Comparison of ENCODE assay signal across 8 mouse cellular contexts in the genomic region with DNA sequence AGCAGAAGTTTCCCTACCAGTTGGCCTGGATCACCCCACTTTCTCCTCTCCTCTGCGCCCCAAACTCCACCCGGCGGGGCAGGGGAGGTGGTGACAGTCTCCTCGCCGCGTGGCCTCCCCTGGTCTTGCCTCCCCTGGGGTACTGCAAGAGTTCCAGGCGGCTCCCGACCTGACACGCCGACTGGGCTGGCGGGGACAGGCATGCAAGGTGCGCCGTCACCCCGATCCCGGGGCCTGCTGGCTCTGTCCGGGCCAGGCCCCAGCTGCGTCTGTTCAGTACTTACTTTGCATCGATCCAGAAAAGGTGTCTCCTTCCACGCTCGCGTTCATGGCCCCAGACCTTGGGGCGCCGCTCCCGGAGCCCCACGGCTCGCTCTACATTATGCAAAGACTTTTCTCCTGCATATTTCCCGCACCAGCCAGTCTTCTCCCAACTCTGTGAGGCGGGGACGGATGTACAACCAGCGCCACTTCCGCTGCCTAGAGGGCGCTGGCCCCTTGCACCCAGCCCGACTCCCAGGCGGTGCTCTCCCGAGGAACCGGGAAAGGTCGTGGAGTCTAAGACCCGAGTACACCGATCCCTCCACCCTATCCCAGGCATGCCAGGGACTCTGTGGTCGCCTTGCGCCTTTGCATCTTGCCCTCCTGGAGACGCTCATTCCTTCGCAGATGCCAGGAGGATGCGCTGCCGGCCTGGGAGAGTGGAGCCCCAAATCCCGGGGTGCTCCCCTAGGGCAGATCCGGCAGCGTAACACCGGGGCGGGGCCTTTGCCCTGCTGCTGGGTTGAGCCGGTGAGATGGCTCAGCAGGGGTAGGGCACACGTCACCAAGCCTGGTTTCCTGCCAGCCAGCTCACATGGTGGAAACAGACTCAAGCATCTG. TPM values are rescaled to one million over a fixed set of nuclear protein-coding genes. Genes with fewer than 3 reads are reported as not detected.
DNase-seq lines count a peak whose midpoint lies in the region; ATAC-seq and TF ChIP-seq lines count a peak whose summit lies in the region.

Gene Zfp64, minus strand, starts transcription at position 753 of the 882 bp plus-strand sequence.

- peak within 1 kb of the TSS; percentile 92 for H3K27ac ChIP-seq in forebrain, embryonic 10.5 days
- peak within 1 kb of the TSS; percentile 95 for H3K27ac ChIP-seq in heart, embryonic 15.5 days
- H3K27ac ChIP-seq in liver, embryonic 14.5 days, result peak within 1 kb of the TSS; percentile 43
- H3K27ac ChIP-seq in neural tube, embryonic 11.5 days (ENCODE audit: low read depth, low read length), result peak within 1 kb of the TSS; percentile 64; the same call in 1 of the 2 replicates
- peak within 1 kb of the TSS; percentile 93 for H3K27ac ChIP-seq in stomach, postnatal 0 days (replicated peaks)

- DNase-seq in CD4-positive, CD25-positive, alpha-beta regulatory T cell, adult 2 months (ENCODE audit: low read depth, low spot score), result peak; percentile 95
- DNase-seq in c-Kit-negative CD71-positive TER-119-positive erythroid progenitor cells, embryonic 14.5 days (ENCODE audit: low read depth, low spot score), result peak; percentile 50
- DNase-seq in forebrain, embryonic 10.5 days (ENCODE audit: extremely low spot score, low spot score), result peak; percentile 84
- peak; percentile 90 to 95 for DNase-seq in kidney, postnatal 25 days
- DNase-seq in liver, embryonic 14.5 days (ENCODE audit: low read depth in 3 of 3, low spot score in 3 of 3), result peak; percentile 65 to 71 (median 69)
- peak; percentile 88 for DNase-seq in neural tube, embryonic 11.5 days (ENCODE audit: low spot score)
- DNase-seq in stomach, postnatal 0 days (ENCODE audit: low spot score), result peak; percentile 92

- peak within 1 kb of the TSS; percentile 97 for H3K9ac ChIP-seq in heart, embryonic 15.5 days
- H3K9ac ChIP-seq in liver, embryonic 14.5 days (replicated peaks), result peak within 1 kb of the TSS; percentile 78
- H3K9ac ChIP-seq in neural tube, embryonic 11.5 days (ENCODE audit: low read length), result peak within 1 kb of the TSS; percentile 93
- peak within 1 kb of the TSS; percentile 79 for H3K9ac ChIP-seq in stomach, postnatal 0 days (ENCODE audit: low read length)

- peak; percentile 77 for TF ChIP-seq CTCF in liver, embryonic 14.5 days (IDR thresholded peaks at IDR 0.05; ENCODE audit: low read depth)
- TF ChIP-seq CTCF in stomach, postnatal 0 days (IDR thresholded peaks at IDR 0.05; ENCODE audit: low read depth), result peak; percentile 80

- peaks cover 26% of the 10 kb centered on the region for H3K36me3 ChIP-seq in forebrain, embryonic 10.5 days (replicated peaks)
- H3K36me3 ChIP-seq in heart, embryonic 15.5 days, result peaks cover 15% of the 10 kb centered on the region
- peaks cover 3% of the 10 kb centered on the region; the same call in 1 of the 2 replicates for H3K36me3 ChIP-seq in liver, embryonic 14.5 days (replicated peaks; ENCODE audit: control insufficient read depth, insufficient read depth, low read depth)
- H3K36me3 ChIP-seq in neural tube, embryonic 11.5 days (ENCODE audit: control insufficient read depth, insufficient read depth, low read length), result peaks cover 6% of the 10 kb centered on the region; the same call in 1 of the 2 replicates
- peaks cover 3% of the 10 kb centered on the region; the same call in 1 of the 2 replicates for H3K36me3 ChIP-seq in stomach, postnatal 0 days (ENCODE audit: control insufficient read depth, insufficient read depth, low read length)

- peaks cover 25% of the 10 kb centered on the region for H3K4me1 ChIP-seq in forebrain, embryonic 10.5 days
- H3K4me1 ChIP-seq in heart, embryonic 15.5 days (replicated peaks), result peaks cover 19% of the 10 kb centered on the region
- H3K4me1 ChIP-seq in liver, embryonic 14.5 days (replicated peaks; ENCODE audit: control insufficient read depth in 2 of 2, insufficient read depth in 2 of 2, low read length in 1 of 2), result peaks cover 3 to 18% of the 10 kb centered on the region in 2 experiments; a peak in 3 of 4 replicates
- H3K4me1 ChIP-seq in neural tube, embryonic 11.5 days (ENCODE audit: control insufficient read depth, insufficient read depth, low read length), result no peaks in the 10 kb centered on the region; the same call in 1 of the 2 replicates
- H3K4me1 ChIP-seq in stomach, postnatal 0 days (replicated peaks; ENCODE audit: control insufficient read depth, insufficient read depth), result peaks cover 4% of the 10 kb centered on the region; the same call in 1 of the 2 replicates

- peak within 1 kb of the TSS; percentile 93 for H3K4me2 ChIP-seq in heart, embryonic 15.5 days
- peak within 1 kb of the TSS; percentile 74 for H3K4me2 ChIP-seq in liver, embryonic 14.5 days (ENCODE audit: low read depth)
- peak within 1 kb of the TSS; percentile 99 for H3K4me2 ChIP-seq in neural tube, embryonic 11.5 days (ENCODE audit: low read depth)
- H3K4me2 ChIP-seq in stomach, postnatal 0 days (replicated peaks; ENCODE audit: low read depth), result peak within 1 kb of the TSS; percentile 63

- WGBS in forebrain, embryonic 10.5 days, result under 1% methylated on average over 52 of the region's 52 CpGs
- 0% methylated on average over 52 of the region's 52 CpGs for WGBS in heart, embryonic 15.5 days
- under 1% methylated on average over 52 of the region's 52 CpGs for WGBS in liver, embryonic 14.5 days (ENCODE audit: insufficient replicate concordance)
- under 1% methylated on average over 52 of the region's 52 CpGs for WGBS in neural tube, embryonic 11.5 days
- WGBS in stomach, postnatal 0 days, result 1% methylated on average over 52 of the region's 52 CpGs

- H3K27me3 ChIP-seq in forebrain, embryonic 10.5 days (ENCODE audit: poor library complexity, severe bottlenecking), result no peaks in the 10 kb centered on the region
- no peaks in the 10 kb centered on the region for H3K27me3 ChIP-seq in heart, embryonic 15.5 days
- no peaks in the 10 kb centered on the region for H3K27me3 ChIP-seq in liver, embryonic 14.5 days (ENCODE audit: control insufficient read depth, insufficient read depth, low read length)
- H3K27me3 ChIP-seq in neural tube, embryonic 11.5 days (ENCODE audit: control insufficient read depth, insufficient read depth, low read length), result no peaks in the 10 kb centered on the region
- no peaks in the 10 kb centered on the region for H3K27me3 ChIP-seq in stomach, postnatal 0 days (ENCODE audit: control insufficient read depth, insufficient read depth, low read length)

- TF ChIP-seq EP300 in liver, embryonic 14.5 days (IDR thresholded peaks at IDR 0.05; ENCODE audit: low read depth), result no peak
- TF ChIP-seq EP300 in stomach, postnatal 0 days (optimal IDR thresholded peaks at IDR 0.05), result peak; percentile 61

- H3K9me3 ChIP-seq in forebrain, embryonic 10.5 days, result no peaks in the 10 kb centered on the region
- no peaks in the 10 kb centered on the region for H3K9me3 ChIP-seq in heart, embryonic 15.5 days (replicated peaks)
- no peaks in the 10 kb centered on the region for H3K9me3 ChIP-seq in liver, embryonic 14.5 days (ENCODE audit: control insufficient read depth, low read length)
- H3K9me3 ChIP-seq in neural tube, embryonic 11.5 days (ENCODE audit: control insufficient read depth, low read length), result no peaks in the 10 kb centered on the region
- no peaks in the 10 kb centered on the region for H3K9me3 ChIP-seq in stomach, postnatal 0 days (ENCODE audit: control insufficient read depth, low read length)

- peak; percentile 86 for ATAC-seq in heart, embryonic 15.5 days (replicated peaks; ENCODE audit: insufficient number of reproducible peaks, insufficient read depth, low FRiP score, low read depth)
- ATAC-seq in liver, embryonic 14.5 days (ENCODE audit: insufficient read depth), result peak; percentile 90
- peak; percentile 89 for ATAC-seq in neural tube, embryonic 11.5 days (ENCODE audit: insufficient read depth, low FRiP score, low TSS enrichment)
- ATAC-seq in stomach, postnatal 0 days (ENCODE audit: low FRiP score, low TSS enrichment), result peak; percentile 85

- peak within 1 kb of the TSS; percentile 70 for H3K4me3 ChIP-seq in forebrain, embryonic 10.5 days
- peak within 1 kb of the TSS; percentile 96 for H3K4me3 ChIP-seq in heart, embryonic 15.5 days
- H3K4me3 ChIP-seq in liver, embryonic 14.5 days (ENCODE audit: insufficient read depth in 1 of 2, low read depth in 2 of 2, low read length in 2 of 2), result peak within 1 kb of the TSS; percentile 71 to 74
- H3K4me3 ChIP-seq in neural tube, embryonic 11.5 days (ENCODE audit: low read depth, low read length), result peak within 1 kb of the TSS; percentile 89
- peak within 1 kb of the TSS; percentile 76 for H3K4me3 ChIP-seq in stomach, postnatal 0 days (ENCODE audit: low read depth, low read length)

RNA-seq across cellular contexts. Expression of gene Zfp64, which starts in this region (rescaled TPM):
- polyA plus RNA-seq in forebrain, embryonic 10.5 days (2016; fragmentation: Nextera tagmentation; extraction: Ambion mirVana), result 35.4 and 40.1 TPM in 2 replicates
- 13.2 and 17.5 TPM in 2 replicates for polyA plus RNA-seq in heart, embryonic 15.5 days (2015; fragmentation: Nextera tagmentation; extraction: Ambion mirVana)
- polyA plus RNA-seq in liver, embryonic 14.5 days (2012; rRNA removed), result 7.2 and 7.6 TPM in 2 replicates
- 7.1 and 9.4 TPM in 2 replicates for polyA plus RNA-seq in liver, embryonic 14.5 days (2014; fragmentation: Nextera tagmentation; extraction: Ambion mirVana)
- polyA plus RNA-seq in neural tube, embryonic 11.5 days (2014; fragmentation: Nextera tagmentation; extraction: Ambion mirVana), result 30.6 and 35.1 TPM in 2 replicates
- polyA plus RNA-seq in stomach, postnatal 0 days (2015; fragmentation: Nextera tagmentation; extraction: Ambion mirVana), result 28.0 and 29.8 TPM in 2 replicates

Comparison
In these comparisons a context has a peak if more than half of its experiments do, and no peak if none do; other contexts are left out.
1. Peak in every context shown above with its lines: DNase-seq, ATAC-seq, H3K4me3 ChIP-seq and H3K27ac ChIP-seq.
2. H3K27ac ChIP-seq: peak in every context shown above with its lines; median percentile 95 in heart, embryonic 15.5 days; 93 in stomach, postnatal 0 days; 92 in forebrain, embryonic 10.5 days; 64 in neural tube, embryonic 11.5 days; 43 in liver, embryonic 14.5 days.